Mouse (Mus musculus) liver, embryonic 14.5 days (tissue): ENCODE data around the gene Rfx8.

ENCODE experiments used
- CTCF ChIP-seq: IDR thresholded peaks from 2 replicates; pipeline ENCODE4 v1.5.1; 2016; ENCODE audit warnings: antibody characterized with exemption, low read depth, control low read depth
- EP300 ChIP-seq: IDR thresholded peaks from 2 replicates; pipeline ENCODE4 v1.6.1; 2016; ENCODE audit warnings: antibody characterized with exemption, low read depth

DNA sequence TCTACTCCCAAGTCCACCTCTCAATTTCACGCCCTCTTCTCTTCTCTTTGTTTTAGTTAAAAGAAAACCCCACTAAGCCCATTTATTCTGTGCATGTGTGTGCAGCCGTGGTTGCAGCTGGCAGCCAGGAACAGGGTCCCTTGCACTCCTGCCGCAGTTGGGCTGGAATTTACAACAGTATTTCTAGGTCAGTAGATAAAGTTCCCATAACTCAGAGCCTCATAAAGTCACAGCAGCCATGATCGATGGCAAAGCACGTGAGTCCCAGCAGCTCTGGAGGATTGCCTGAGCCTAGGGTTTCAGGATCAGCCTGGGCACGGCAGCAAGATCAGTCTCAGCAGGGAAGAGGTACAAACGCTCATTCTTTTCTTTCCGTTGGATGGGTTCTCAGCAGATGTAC is 102.3 kb downstream of the Rfx8 start:
- TF ChIP-seq CTCF = no peak
- TF ChIP-seq EP300 = no peak
